Mouse (Mus musculus): ENCODE data around the gene Nprl2. TPM values are rescaled to one million over a fixed set of nuclear protein-coding genes. Genes with fewer than 3 reads are reported as not detected.

Nprl2 gene
- polyA plus RNA-seq, 1 experiment from 2014 or later, result 12.1 TPM

- Histone ChIP-seq H3K27ac (ENCODE audit: low read length) (no peak overlapping the region), H3K4me1 (ENCODE audit: control insufficient read depth, low read depth, low read length) (peaks cover 9% of the 10 kb centered on the region), H3K9me3 (replicated peaks; ENCODE audit: control insufficient read depth, low read length) (no peaks in the 10 kb centered on the region), H3K4me3 (ENCODE audit: low read depth, low read length) (peak overlapping the region; percentile 28), H3K9ac (ENCODE audit: low read depth, low read length) (no peak overlapping the region), H3K4me2 (ENCODE audit: low read depth, low read length) (peak overlapping the region; percentile 50), H3K27me3 (ENCODE audit: control insufficient read depth, insufficient read depth, low read depth, low read length) (peaks cover 45% of the 10 kb centered on the region), H3K36me3 (ENCODE audit: control insufficient read depth, insufficient read depth) (no peaks in the 10 kb centered on the region)
- WGBS (ENCODE audit: insufficient replicate concordance), result 4% methylated on average over 44 of the region's 44 CpGs
- ATAC-seq (ENCODE audit: low read depth), result peak; percentile 52
Observed at GRCm38 (mm10) chr9:107526198-107527026, 15.6 kb upstream of the Nprl2 start.

- Histone ChIP-seq H3K9ac (ENCODE audit: low read depth, low read length) (peak within 1 kb of the TSS; percentile 90), H3K4me3 (ENCODE audit: low read depth, low read length) (peak within 1 kb of the TSS; percentile 89), H3K4me1 (ENCODE audit: control insufficient read depth, low read depth, low read length) (peaks cover 31% of the 10 kb centered on the region), H3K9me3 (replicated peaks; ENCODE audit: control insufficient read depth, low read length) (no peaks in the 10 kb centered on the region), H3K27me3 (ENCODE audit: control insufficient read depth, insufficient read depth, low read depth, low read length) (peaks cover 4% of the 10 kb centered on the region; the same call in 1 of the 2 replicates), H3K4me2 (ENCODE audit: low read depth, low read length) (peak within 1 kb of the TSS; percentile 96), H3K27ac (ENCODE audit: low read length) (peak within 1 kb of the TSS; percentile 83), H3K36me3 (ENCODE audit: control insufficient read depth, insufficient read depth) (peaks cover 12% of the 10 kb centered on the region)
- 0% methylated on average over 48 of the region's 48 CpGs for WGBS (ENCODE audit: insufficient replicate concordance)
- peak; percentile 98 for ATAC-seq (ENCODE audit: low read depth)
Observed at GRCm38 (mm10) chr9:107533791-107534407, 8.1 kb upstream of the Nprl2 start, which contains the start of gene Tmem115. Gene Tmem115, plus strand, starts transcription at chr9:107533945.

DNA sequence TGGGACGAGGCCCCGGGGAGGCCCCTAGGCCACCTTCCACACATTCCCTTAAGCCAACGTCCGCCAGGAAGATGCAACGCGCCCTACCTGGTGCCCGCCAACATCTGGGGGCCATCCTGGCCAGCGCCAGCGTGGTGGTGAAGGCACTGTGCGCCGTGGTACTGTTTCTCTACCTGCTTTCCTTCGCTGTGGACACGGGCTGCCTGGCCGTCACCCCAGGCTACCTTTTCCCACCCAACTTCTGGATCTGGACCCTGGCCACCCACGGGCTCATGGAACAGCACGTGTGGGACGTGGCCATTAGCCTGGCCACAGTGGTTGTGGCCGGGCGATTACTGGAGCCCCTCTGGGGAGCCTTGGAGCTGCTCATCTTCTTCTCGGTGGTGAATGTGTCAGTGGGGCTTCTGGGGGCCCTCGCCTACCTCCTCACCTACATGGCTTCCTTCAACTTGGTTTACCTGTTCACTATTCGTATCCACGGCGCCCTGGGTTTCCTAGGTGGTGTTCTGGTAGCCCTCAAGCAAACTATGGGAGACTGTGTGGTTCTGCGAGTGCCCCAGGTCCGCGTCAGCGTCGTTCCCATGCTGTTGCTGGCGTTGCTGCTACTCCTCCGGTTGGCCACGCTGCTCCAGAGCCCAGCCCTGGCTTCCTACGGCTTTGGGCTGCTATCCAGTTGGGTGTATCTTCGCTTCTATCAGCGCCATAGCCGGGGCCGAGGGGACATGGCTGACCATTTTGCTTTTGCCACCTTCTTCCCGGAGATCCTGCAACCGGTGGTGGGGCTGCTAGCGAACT, 7.4 kb upstream of the Nprl2 start:
- no peaks in the 10 kb centered on the region for H3K9me3 ChIP-seq (replicated peaks; ENCODE audit: control insufficient read depth, low read length)
- peak overlapping the region; percentile 96 for H3K4me2 ChIP-seq (ENCODE audit: low read depth, low read length)
- peaks cover 16% of the 10 kb centered on the region for H3K36me3 ChIP-seq (ENCODE audit: control insufficient read depth, insufficient read depth)
- peak overlapping the region; percentile 83 for H3K27ac ChIP-seq (ENCODE audit: low read length)
- H3K27me3 ChIP-seq (ENCODE audit: control insufficient read depth, insufficient read depth, low read depth, low read length), result peaks cover 4% of the 10 kb centered on the region; the same call in 1 of the 2 replicates
- under 1% methylated on average over 40 of the region's 40 CpGs for WGBS (ENCODE audit: insufficient replicate concordance)
- peak overlapping the region; percentile 90 for H3K9ac ChIP-seq (ENCODE audit: low read depth, low read length)
- H3K4me1 ChIP-seq (ENCODE audit: control insufficient read depth, low read depth, low read length), result peaks cover 31% of the 10 kb centered on the region
- peak; percentile 14 for ATAC-seq (ENCODE audit: low read depth)
- H3K4me3 ChIP-seq (ENCODE audit: low read depth, low read length), result peak overlapping the region; percentile 89

DNA sequence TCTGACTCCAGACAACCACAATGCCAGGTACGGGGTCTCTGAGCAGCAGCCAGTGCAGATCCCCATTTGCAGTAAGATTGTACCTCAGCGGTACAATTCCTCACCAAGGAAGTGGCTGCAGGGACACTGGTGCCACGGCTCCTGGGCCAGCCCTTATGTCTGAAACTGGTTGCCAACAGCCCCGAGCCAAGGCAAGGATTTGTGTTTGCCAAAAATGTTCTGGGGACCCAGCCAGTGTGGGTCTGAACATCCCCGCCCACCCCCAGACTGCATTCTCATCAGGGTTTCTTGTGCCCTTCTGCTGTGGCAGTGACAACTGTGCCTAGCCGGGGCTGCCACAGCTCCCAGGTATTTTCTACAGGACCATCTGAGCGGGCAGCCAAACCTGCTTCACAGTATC, 3.8 kb upstream of the Nprl2 start:
- H3K27me3 ChIP-seq (ENCODE audit: control insufficient read depth, insufficient read depth, low read depth, low read length), result no peaks in the 10 kb centered on the region
- H3K9me3 ChIP-seq (replicated peaks; ENCODE audit: control insufficient read depth, low read length), result no peaks in the 10 kb centered on the region
- H3K4me3 ChIP-seq (ENCODE audit: low read depth, low read length), result no peak overlapping the region
- no peak overlapping the region for H3K4me2 ChIP-seq (ENCODE audit: low read depth, low read length)
- peaks cover 49% of the 10 kb centered on the region for H3K4me1 ChIP-seq (ENCODE audit: control insufficient read depth, low read depth, low read length)
- H3K9ac ChIP-seq (ENCODE audit: low read depth, low read length), result no peak overlapping the region
- WGBS (ENCODE audit: insufficient replicate concordance), result 82% methylated on average over 7 of the region's 7 CpGs
- peaks cover 20% of the 10 kb centered on the region for H3K36me3 ChIP-seq (ENCODE audit: control insufficient read depth, insufficient read depth)
- ATAC-seq (ENCODE audit: low read depth), result no peak
- no peak overlapping the region for H3K27ac ChIP-seq (ENCODE audit: low read length)

- H3K27ac ChIP-seq (ENCODE audit: low read length), result no peak overlapping the region
- H3K4me2 ChIP-seq (ENCODE audit: low read depth, low read length), result no peak overlapping the region
- peaks cover 20% of the 10 kb centered on the region for H3K36me3 ChIP-seq (ENCODE audit: control insufficient read depth, insufficient read depth)
- H3K9ac ChIP-seq (ENCODE audit: low read depth, low read length), result no peak overlapping the region
- peaks cover 44% of the 10 kb centered on the region for H3K4me1 ChIP-seq (ENCODE audit: control insufficient read depth, low read depth, low read length)
- no peaks in the 10 kb centered on the region for H3K27me3 ChIP-seq (ENCODE audit: control insufficient read depth, insufficient read depth, low read depth, low read length)
- no peak for ATAC-seq (ENCODE audit: low read depth)
- H3K9me3 ChIP-seq (replicated peaks; ENCODE audit: control insufficient read depth, low read length), result no peaks in the 10 kb centered on the region
- no peak overlapping the region for H3K4me3 ChIP-seq (ENCODE audit: low read depth, low read length)
- WGBS (ENCODE audit: insufficient replicate concordance), result 74% methylated on average over 3 of the region's 3 CpGs
Observed at GRCm38 (mm10) chr9:107538711-107539110, 3.3 kb upstream of the Nprl2 start.

DNA sequence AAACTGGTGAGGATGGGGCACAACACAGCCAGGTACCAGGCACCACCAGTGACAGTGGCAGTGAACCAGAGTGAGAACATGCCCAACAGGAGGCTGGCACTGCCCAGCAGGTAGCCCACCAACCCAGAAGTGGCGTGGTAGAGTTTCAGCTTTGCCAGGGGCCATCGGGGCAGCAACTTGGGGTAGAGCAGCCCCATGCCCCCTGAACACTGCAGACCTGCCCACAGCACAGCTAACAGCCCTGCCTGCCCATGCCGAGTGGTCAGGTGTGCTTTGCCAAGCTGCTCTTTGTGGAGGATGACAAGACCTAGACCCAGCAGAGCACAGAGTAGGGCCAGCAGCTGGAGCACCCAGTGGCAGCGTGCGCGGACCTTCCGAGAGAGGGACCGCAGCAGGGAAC, 2.1 kb upstream of the Nprl2 start:
- Histone ChIP-seq H3K9me3 (replicated peaks; ENCODE audit: control insufficient read depth, low read length) (no peaks in the 10 kb centered on the region), H3K27me3 (ENCODE audit: control insufficient read depth, insufficient read depth, low read depth, low read length) (no peaks in the 10 kb centered on the region), H3K4me2 (ENCODE audit: low read depth, low read length) (no peak overlapping the region), H3K36me3 (ENCODE audit: control insufficient read depth, insufficient read depth) (peaks cover 20% of the 10 kb centered on the region), H3K4me1 (ENCODE audit: control insufficient read depth, low read depth, low read length) (peaks cover 41% of the 10 kb centered on the region), H3K9ac (ENCODE audit: low read depth, low read length) (no peak overlapping the region), H3K27ac (ENCODE audit: low read length) (no peak overlapping the region), H3K4me3 (ENCODE audit: low read depth, low read length) (no peak overlapping the region)
- WGBS (ENCODE audit: insufficient replicate concordance), result 88% methylated on average over 8 of the region's 8 CpGs
- ATAC-seq (ENCODE audit: low read depth), result no peak

DNA sequence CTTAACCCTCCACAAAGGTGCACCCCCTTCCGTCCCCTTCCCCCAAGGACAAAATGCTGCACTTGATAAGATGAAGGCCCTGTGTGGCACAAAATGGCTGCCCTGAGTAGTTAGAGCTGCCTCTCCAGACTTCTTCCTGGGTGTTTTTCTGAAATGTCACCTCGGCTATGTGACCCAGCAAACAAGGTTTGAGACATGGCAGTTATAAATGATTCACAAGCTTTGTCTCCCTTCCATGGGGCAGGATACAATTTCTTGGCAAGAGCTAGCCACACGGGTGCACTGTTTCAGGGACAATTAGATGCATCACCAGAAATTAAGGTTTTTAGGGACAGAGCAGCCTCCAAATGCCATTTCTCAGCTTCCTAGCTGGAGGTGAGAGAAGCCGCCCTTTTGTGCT, 1.6 kb upstream of the Nprl2 start:
- Histone ChIP-seq H3K4me3 (ENCODE audit: low read depth, low read length) (no peak overlapping the region), H3K27ac (ENCODE audit: low read length) (no peak overlapping the region), H3K9me3 (replicated peaks; ENCODE audit: control insufficient read depth, low read length) (no peaks in the 10 kb centered on the region), H3K27me3 (ENCODE audit: control insufficient read depth, insufficient read depth, low read depth, low read length) (no peaks in the 10 kb centered on the region), H3K4me2 (ENCODE audit: low read depth, low read length) (no peak overlapping the region), H3K4me1 (ENCODE audit: control insufficient read depth, low read depth, low read length) (peaks cover 37% of the 10 kb centered on the region), H3K36me3 (ENCODE audit: control insufficient read depth, insufficient read depth) (peaks cover 20% of the 10 kb centered on the region), H3K9ac (ENCODE audit: low read depth, low read length) (no peak overlapping the region)
- ATAC-seq (ENCODE audit: low read depth), result no peak
- 63% methylated on average over 4 of the region's 4 CpGs for WGBS (ENCODE audit: insufficient replicate concordance)

GRCm38 (mm10) chr9:107541005-107541404, 1.0 kb upstream of the Nprl2 start:
- Histone ChIP-seq H3K36me3 (ENCODE audit: control insufficient read depth, insufficient read depth) (peaks cover 20% of the 10 kb centered on the region), H3K9me3 (replicated peaks; ENCODE audit: control insufficient read depth, low read length) (no peaks in the 10 kb centered on the region), H3K4me2 (ENCODE audit: low read depth, low read length) (peak overlapping the region; percentile 84), H3K27me3 (ENCODE audit: control insufficient read depth, insufficient read depth, low read depth, low read length) (no peaks in the 10 kb centered on the region), H3K9ac (ENCODE audit: low read depth, low read length) (no peak overlapping the region), H3K27ac (ENCODE audit: low read length) (no peak overlapping the region; the same call in 1 of the 2 replicates), H3K4me1 (ENCODE audit: control insufficient read depth, low read depth, low read length) (peaks cover 34% of the 10 kb centered on the region), H3K4me3 (ENCODE audit: low read depth, low read length) (peak overlapping the region; percentile 77)
- 46% methylated on average over 10 of the region's 10 CpGs for WGBS (ENCODE audit: insufficient replicate concordance)
- ATAC-seq (ENCODE audit: low read depth), result no peak

Measured in liver, embryonic 16.5 days (tissue).